Mouse (Mus musculus) thymus, adult 2 months (tissue): ENCODE data around the gene Wee2.

ENCODE experiments used
- CTCF ChIP-seq: fragments of 200-500 bp; IDR thresholded peaks from 2 replicates; pipeline ENCODE4 v1.5.1; 2012; ENCODE audit warnings: mild to moderate bottlenecking, control low read depth, low read length, moderate library complexity, borderline replicate concordance; ENCODE audit not compliant: control insufficient read depth, poor library complexity, insufficient read depth; ENCODE audit errors: extremely low read depth
- POLR2A ChIP-seq: fragments of 200-500 bp; IDR thresholded peaks from 2 replicates; pipeline ENCODE4 v1.6.1; 2012; ENCODE audit warnings: mild to moderate bottlenecking, low read length, control low read depth, moderate library complexity; ENCODE audit not compliant: control insufficient read depth, poor library complexity, insufficient read depth; ENCODE audit errors: extremely low read depth

DNA sequence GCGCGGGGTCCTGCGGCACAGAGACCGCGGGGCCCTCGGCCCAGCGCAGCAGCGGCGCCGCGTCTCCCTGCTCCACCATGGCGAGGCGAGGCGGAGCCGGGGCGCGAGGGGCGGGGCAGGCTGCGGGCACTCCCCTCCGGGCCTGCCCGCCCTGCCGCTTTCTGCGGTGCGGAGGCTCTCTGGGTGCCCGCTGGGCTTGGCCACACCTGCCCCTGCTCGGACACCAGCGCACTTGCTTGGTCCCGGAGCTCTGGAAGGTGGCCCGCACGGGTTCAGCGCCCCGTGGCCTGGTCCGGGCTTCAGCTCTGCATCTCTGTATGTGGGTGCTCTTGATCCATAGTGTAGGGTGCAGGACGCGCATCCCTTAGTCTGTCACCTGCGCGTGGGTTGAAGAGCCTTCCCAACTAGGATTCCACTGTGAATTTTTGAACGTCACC is 2.8 kb upstream of the Wee2 start, which contains the start of gene E330009J07Rik:
- TF ChIP-seq POLR2A (peak; percentile 83), CTCF (peak; percentile 42; the same call in 1 of the 2 replicates)
